Mouse (Mus musculus) G1E (cell line): ENCODE results near the gene Necap2.

Source experiments
- CTCF ChIP-seq: IDR thresholded peaks from 2 replicates; pipeline ENCODE4 v1.5.1; 2012; ENCODE audit warnings: low read depth, low read length, inconsistent platforms, mixed read lengths
- GATA1 ChIP-seq: IDR thresholded peaks from 2 replicates; pipeline ENCODE4 v1.6.1; 2012; ENCODE audit warnings: borderline replicate concordance, low read length, inconsistent platforms, mixed read lengths
- TAL1 ChIP-seq: conservative IDR thresholded peaks from 2 replicates; pipeline ENCODE4 v1.6.1; 2012; ENCODE audit warnings: low read depth, low read length, inconsistent platforms, mixed read lengths

- TF ChIP-seq CTCF (no peak), GATA1 (no peak), TAL1 (no peak)
Observed at GRCm38 (mm10) chr4:141123065-141123464, 44.9 kb upstream of the Necap2 start.
